Mouse (Mus musculus) spleen, adult 2 months (tissue): ENCODE data around the gene Fndc3b. TPM values are rescaled to one million over a fixed set of nuclear protein-coding genes. Genes with fewer than 3 reads are reported as not detected.

Experiments
- DNase-seq, 2 experiments: peaks; one replicate each; pipeline versions ENCODE4 v3.0.0 to v3.0.0-alpha.2; 2012 to 2021; ENCODE audit warnings: low spot score in 2 of 2, low read depth in 1 of 2
- H3K27ac ChIP-seq: fragments of 200-500 bp; 2 replicates; pipeline ENCODE4 v1.5.1; 2012; ENCODE audit warnings: low read length, inconsistent platforms; ENCODE audit not compliant: insufficient read depth
- H3K27me3 ChIP-seq: fragments of 200-500 bp; 2 replicates; pipeline ENCODE4 v1.6.1; 2012; ENCODE audit warnings: mild to moderate bottlenecking, moderate library complexity, low read length, inconsistent platforms; ENCODE audit not compliant: control insufficient read depth, insufficient read depth
- H3K36me3 ChIP-seq: fragments of 200-500 bp; 2 replicates; pipeline ENCODE4 v1.6.1; 2012; ENCODE audit warnings: mild to moderate bottlenecking, low read length, inconsistent platforms; ENCODE audit not compliant: control insufficient read depth, insufficient read depth
- H3K4me1 ChIP-seq: fragments of 200-500 bp; 2 replicates; pipeline ENCODE4 v1.6.1; 2011; ENCODE audit warnings: inconsistent platforms; ENCODE audit not compliant: control insufficient read depth, insufficient read depth, insufficient read length
- H3K4me3 ChIP-seq: fragments of 200-500 bp; 2 replicates; pipeline ENCODE4 v1.5.1; 2011; ENCODE audit warnings: mild to moderate bottlenecking, inconsistent platforms; ENCODE audit not compliant: insufficient read depth, insufficient read length; ENCODE audit errors: extremely low read depth
- CTCF ChIP-seq: fragments of 200-500 bp; IDR thresholded peaks from 2 replicates; pipeline ENCODE4 v1.5.1; 2011; ENCODE audit warnings: mild to moderate bottlenecking, inconsistent platforms; ENCODE audit not compliant: insufficient read depth, insufficient read length, insufficient replicate concordance; ENCODE audit errors: extremely low read depth
- POLR2A ChIP-seq: fragments of 200-500 bp; IDR thresholded peaks from 2 replicates; pipeline ENCODE4 v1.6.1; 2011; ENCODE audit warnings: low read depth, low read length, inconsistent platforms
- WGBS: fragments of 180-500 bp; shearing (Covaris S2); methylation state at CpG from one replicate; pipeline ENCODE4 v1.1.7; 2018; 5-methylcytosine and 5-hydroxymethylcytosine counted together
- polyA plus RNA-seq: library from polyadenylated mRNA; depleted of rRNA; stranded (reverse); fragments of >200 nt; gene quantifications from 2 replicates; pipeline ENCODE4 v1.2.3, GENCODE M21; 2012

The Fndc3b gene
- polyA plus RNA-seq, 1 experiment, result 3.8 TPM

GRCm38 (mm10) chr3:27529221-27530051 is 181.7 kb downstream of the Fndc3b start:
- H3K4me3 ChIP-seq, result no peak overlapping the region
- H3K27me3 ChIP-seq, result no peaks in the 10 kb centered on the region
- H3K27ac ChIP-seq, result no peak overlapping the region
- no peaks in the 10 kb centered on the region for H3K4me1 ChIP-seq
- no peaks in the 10 kb centered on the region for H3K36me3 ChIP-seq
- 86% methylated on average over 14 of the region's 14 CpGs for WGBS
- DNase-seq, result no peak
- TF ChIP-seq POLR2A, result no peak

DNA sequence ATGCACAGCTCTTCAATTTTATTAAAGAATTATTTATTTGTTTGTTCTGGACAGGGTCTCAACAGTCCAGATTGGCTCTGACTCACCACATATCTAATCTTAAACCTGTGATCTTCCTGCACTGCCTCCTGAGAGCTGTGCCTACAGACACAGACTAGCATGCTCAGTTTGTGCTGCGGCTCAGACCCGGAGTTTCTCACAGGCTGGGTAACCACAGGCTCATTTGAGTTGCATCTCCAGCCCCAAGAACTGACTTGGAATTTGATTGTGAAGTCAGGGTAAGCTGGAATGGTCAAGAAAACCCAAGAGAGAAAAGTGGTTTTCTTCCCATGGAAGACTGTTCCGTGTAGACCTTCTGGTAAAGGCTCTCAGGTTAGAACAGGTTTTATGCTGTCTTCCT is 184.1 kb downstream of the Fndc3b start:
- no peaks in the 10 kb centered on the region for H3K36me3 ChIP-seq
- TF ChIP-seq POLR2A, result no peak
- TF ChIP-seq CTCF, result no peak
- no peak overlapping the region for H3K4me3 ChIP-seq
- H3K27ac ChIP-seq, result no peak overlapping the region
- DNase-seq, result no peak
- no peaks in the 10 kb centered on the region for H3K4me1 ChIP-seq
- 93% methylated on average over 3 of the region's 3 CpGs for WGBS
- no peaks in the 10 kb centered on the region for H3K27me3 ChIP-seq

GRCm38 (mm10) chr3:27523176-27523936 is 187.8 kb downstream of the Fndc3b start:
- Histone ChIP-seq H3K27ac (no peak overlapping the region), H3K4me3 (no peak overlapping the region), H3K36me3 (no peaks in the 10 kb centered on the region), H3K27me3 (no peaks in the 10 kb centered on the region), H3K4me1 (no peaks in the 10 kb centered on the region)
- TF ChIP-seq CTCF, result no peak
- no peak for TF ChIP-seq POLR2A
- DNase-seq, result no peak
- WGBS, result 91% methylated on average over 12 of the region's 12 CpGs

DNA sequence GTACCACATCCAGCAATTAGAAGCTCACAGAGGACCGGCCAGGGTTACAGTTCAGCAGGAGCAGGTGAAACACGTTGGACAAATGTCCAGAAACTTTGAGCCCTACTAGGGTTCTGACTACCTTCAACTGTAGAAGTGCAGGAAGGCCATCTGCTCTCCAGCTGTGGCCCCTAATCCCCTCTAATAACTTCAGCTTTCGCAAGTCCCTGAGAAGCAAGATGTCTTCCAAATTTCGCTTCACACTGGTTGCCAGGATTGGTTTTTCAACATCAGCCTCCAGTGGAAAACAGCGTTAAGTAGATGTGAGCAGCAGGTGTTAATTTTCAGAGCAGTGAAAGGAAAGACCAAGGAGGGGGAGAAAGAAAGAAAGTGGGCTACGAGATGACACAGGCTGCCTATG is 190.7 kb downstream of the Fndc3b start:
- Histone ChIP-seq H3K27ac (no peak overlapping the region), H3K27me3 (no peaks in the 10 kb centered on the region), H3K4me1 (no peaks in the 10 kb centered on the region), H3K36me3 (no peaks in the 10 kb centered on the region), H3K4me3 (no peak overlapping the region)
- no peak for TF ChIP-seq CTCF
- no peak for TF ChIP-seq POLR2A
- 83% methylated on average over 6 of the region's 6 CpGs for WGBS
- no peak for DNase-seq

- Histone ChIP-seq H3K27ac (no peak overlapping the region), H3K4me1 (no peaks in the 10 kb centered on the region), H3K4me3 (no peak overlapping the region), H3K36me3 (no peaks in the 10 kb centered on the region), H3K27me3 (no peaks in the 10 kb centered on the region)
- 85% methylated on average over 6 of the region's 6 CpGs for WGBS
- TF ChIP-seq CTCF, result no peak
- TF ChIP-seq POLR2A, result no peak
- no peak for DNase-seq
Measured at GRCm38 (mm10) chr3:27519481-27519880, 191.6 kb downstream of the Fndc3b start.

DNA sequence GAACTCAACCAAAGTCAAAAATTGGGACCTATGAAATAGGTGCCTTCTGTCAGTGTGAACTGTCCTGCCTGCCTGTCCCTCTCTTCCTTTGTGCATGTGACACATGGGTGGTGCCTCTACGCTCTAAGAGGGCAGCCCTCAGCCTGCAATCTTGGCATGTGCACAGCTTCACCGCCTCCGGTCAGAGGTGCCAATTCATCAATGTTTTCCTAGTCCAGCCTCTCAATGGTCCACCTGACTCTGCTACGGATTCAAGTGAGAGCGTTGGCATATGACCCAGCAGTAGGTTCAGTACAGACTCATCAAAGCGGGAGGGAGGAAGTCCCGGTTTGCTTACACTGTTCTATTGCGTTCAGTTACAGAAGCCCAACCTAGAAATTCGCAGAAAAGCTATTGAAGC is 192.2 kb downstream of the Fndc3b start:
- Histone ChIP-seq H3K36me3 (no peaks in the 10 kb centered on the region), H3K27ac (no peak overlapping the region), H3K4me3 (no peak overlapping the region), H3K4me1 (no peaks in the 10 kb centered on the region), H3K27me3 (no peaks in the 10 kb centered on the region)
- WGBS, result 89% methylated on average over 9 of the region's 9 CpGs
- TF ChIP-seq POLR2A (no peak), CTCF (no peak)
- no peak for DNase-seq

DNA sequence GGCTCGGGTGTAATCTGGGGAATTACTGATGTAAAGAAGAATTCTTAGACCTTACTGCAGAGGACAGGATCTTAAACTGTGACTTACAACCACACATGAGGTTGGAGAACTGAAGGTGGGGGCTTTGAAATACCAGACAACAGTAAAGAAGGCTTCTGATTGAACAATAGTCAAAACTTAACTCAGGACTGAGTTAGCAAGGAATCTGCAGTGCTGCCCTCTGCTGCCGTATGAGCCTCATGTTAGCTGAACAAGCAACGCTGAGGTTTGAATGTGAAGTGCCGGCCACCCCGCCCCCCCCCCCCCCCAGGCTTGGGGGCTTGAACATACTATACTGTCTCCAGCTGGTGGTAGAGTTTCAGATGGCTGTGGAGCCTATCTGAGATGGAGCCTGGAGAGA is 194.6 kb downstream of the Fndc3b start:
- Histone ChIP-seq H3K36me3 (no peaks in the 10 kb centered on the region), H3K27ac (no peak overlapping the region), H3K4me3 (no peak overlapping the region), H3K27me3 (no peaks in the 10 kb centered on the region), H3K4me1 (no peaks in the 10 kb centered on the region)
- no peak for DNase-seq
- WGBS, result 60% methylated on average over 5 of the region's 5 CpGs
- TF ChIP-seq POLR2A (no peak), CTCF (no peak)
